Mouse (Mus musculus) colon, adult 2 months (tissue): ENCODE measurements around the gene Naf1. TPM values are rescaled to one million over a fixed set of nuclear protein-coding genes. Genes with fewer than 3 reads are reported as not detected.

Source experiments
- polyA plus RNA-seq: library from polyadenylated mRNA; depleted of rRNA; stranded (reverse); fragments of >200 nt; gene quantifications from 2 replicates; pipeline ENCODE4 v1.2.3, GENCODE M21; 2012; rRNA removed

Naf1 gene
- 6.0 and 6.3 TPM in 2 replicates for polyA plus RNA-seq

DNA sequence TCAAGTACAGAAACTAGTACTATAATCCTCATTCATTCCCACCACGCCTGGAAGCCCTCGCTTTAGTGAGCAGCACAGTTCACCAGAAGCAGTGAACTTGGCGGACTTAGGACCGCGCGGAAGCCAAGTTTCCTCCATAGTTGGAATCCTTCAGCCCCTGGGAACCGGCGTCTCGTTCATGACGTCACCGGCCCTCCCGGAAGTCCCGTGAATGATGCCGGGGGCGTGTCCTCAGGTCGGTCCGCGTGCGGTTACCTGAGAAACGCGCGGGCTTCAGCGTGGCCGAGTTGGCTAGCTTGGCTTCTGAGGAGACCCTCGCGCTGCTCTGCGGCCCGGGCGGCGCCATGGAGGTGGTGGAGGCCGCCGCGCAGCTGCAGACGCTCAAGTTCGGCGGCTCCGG lies at the start of gene Naf1:
Naf1 (plus strand) TSS at position 195 of the 400 bp plus-strand sequence.

Other genes with a start within 250 kb of the Naf1 start
- gene Npy5r, start 172.1 kb upstream of the Naf1 start, polyA plus RNA-seq, result 0.05 TPM in 1 of 2 replicates, not detected in the other
- gene Npy1r, start 163.0 kb upstream of the Naf1 start, polyA plus RNA-seq, result 3.0 and 3.4 TPM in 2 replicates